Comparison of ENCODE assay signal across 8 mouse cellular contexts in the genomic region with DNA sequence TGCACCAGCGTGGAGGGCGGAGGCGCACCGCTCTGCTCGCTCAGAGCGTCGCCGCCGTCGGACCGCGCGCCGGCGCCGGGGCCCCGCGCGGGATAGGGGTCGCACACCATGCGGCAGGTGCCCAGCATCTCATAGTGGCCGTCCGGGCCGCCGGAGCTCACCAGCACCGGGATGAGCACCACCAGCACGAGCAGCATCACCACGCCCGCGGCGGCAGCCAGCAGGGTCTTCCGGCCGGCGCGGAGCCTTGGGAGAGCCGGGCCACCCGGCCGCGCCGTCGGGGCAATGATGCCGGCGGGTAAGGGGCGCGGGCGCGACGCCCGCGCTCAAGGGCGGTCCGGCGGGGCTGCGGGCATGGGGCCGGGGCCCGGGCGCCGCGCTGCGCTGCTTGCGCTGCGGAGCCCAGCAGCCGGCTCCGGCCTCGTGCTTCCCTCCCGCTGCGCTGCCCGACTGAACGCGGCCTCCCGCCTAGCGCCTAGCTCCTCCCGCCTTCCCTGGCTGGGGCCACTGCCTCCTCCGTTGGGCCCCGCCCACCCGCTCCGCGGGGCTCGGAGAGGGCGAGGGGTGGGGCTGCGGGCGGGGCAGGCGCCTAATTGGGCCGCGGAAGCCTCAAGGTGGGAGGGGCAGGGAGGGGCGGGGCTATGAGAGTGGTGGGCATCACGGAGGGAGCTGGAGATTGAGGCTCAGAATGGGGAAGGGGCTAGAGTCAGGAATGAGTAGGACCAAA. TPM values are rescaled to one million over a fixed set of nuclear protein-coding genes. Genes with fewer than 3 reads are reported as not detected.
DNase-seq lines count a peak whose midpoint lies in the region; ATAC-seq and TF ChIP-seq lines count a peak whose summit lies in the region.

A gene (minus strand): TSS at position 424 of the 727 bp plus-strand sequence.

- H3K27ac ChIP-seq in cortical plate, adult 2 months (ENCODE audit: insufficient read depth, low read length) = no peak within 1 kb of the TSS

- peak; percentile 17; the same call in 1 of the 2 replicates for TF ChIP-seq POLR2A in cortical plate, adult 2 months (IDR thresholded peaks at IDR 0.05; ENCODE audit: extremely low read depth, insufficient read depth, low read length)

- peak; percentile 93 for ATAC-seq in megakaryocyte, adult 5-6 weeks (ENCODE audit: poor library complexity, severe bottlenecking)

- H3K4me3 ChIP-seq in cortical plate, adult 2 months (ENCODE audit: insufficient read depth, low read length) = peak within 1 kb of the TSS; percentile 12; the same call in 1 of the 2 replicates

- intact Hi-C loops in gastrocnemius, postnatal 14 days (cut with DNase I; ENCODE audit: low total_unique reads) = no loop called here

- 0 out of 2 replicates have a peak, but pooled peaks cover 2% of the 10 kb centered on the region for H3K4me1 ChIP-seq in cortical plate, adult 2 months (ENCODE audit: control insufficient read depth, insufficient read depth, low read length)

- peak; percentile 90 to 94 for DNase-seq in adrenal gland, adult (ENCODE audit: inconsistent age in 2 of 2, low spot score in 1 of 2)
- peak; percentile 88 for DNase-seq in gastrocnemius, postnatal 14 days
- peak; percentile 87 for DNase-seq in induced T-regulatory cell, adult 2 months (ENCODE audit: low read depth)
- DNase-seq in left cerebral cortex, adult 8-10 months (ENCODE audit: low spot score in 2 of 2) = peak in 1 of 2 experiments; percentile 45
- peak; percentile 72 for DNase-seq in retina, postnatal 7 days (ENCODE audit: low read depth, low spot score)
- peak; percentile 68 to 81 for DNase-seq in urinary bladder, adult 18-20 months (ENCODE audit: low spot score in 2 of 2)

- no peak for TF ChIP-seq CTCF in cortical plate, adult 2 months (IDR thresholded peaks at IDR 0.05; ENCODE audit: extremely low read depth, insufficient read depth, low read length)

RNA-seq across cellular contexts. Expression of the gene that starts here (rescaled TPM):
- polyA plus RNA-seq in cortical plate, adult 2 months (2012; rRNA removed) = 15.3 and 15.8 TPM in 2 replicates
- total RNA-seq in gastrocnemius, postnatal 14 days (2021) = under 1 TPM; 0.20 to 0.41 TPM
- total RNA-seq in left cerebral cortex, adult 8-10 months (2022) = 10 to 100 TPM; 12.9 to 18.8 (median 15.5) TPM
- not detected in 2 replicates for total RNA-seq in megakaryocyte, adult 5-6 weeks (2015)
- total RNA-seq in megakaryocyte, adult 5-6 weeks (2017) = not detected in 2 replicates

Comparison
In these comparisons a context has a peak if more than half of its experiments do, and no peak if none do; other contexts are left out.
1. RNA of the gene that starts here (total RNA-seq): 12.9 to 18.8 TPM in left cerebral cortex, adult 8-10 months; 0.20 to 0.41 TPM in gastrocnemius, postnatal 14 days and not detected in megakaryocyte, adult 5-6 weeks; every median in the first group is over 4 times any median in the second.
2. Peak in DNase-seq in gastrocnemius, postnatal 14 days; RNA of the gene not detected or under 1 TPM.
3. Peak in ATAC-seq in megakaryocyte, adult 5-6 weeks; RNA of the gene not detected or under 1 TPM.